In genomic region chr10:59689836-59690235, GRCm38 (mm10) we compare ENCODE assay signal across 24 mouse cellular contexts. TPM values are rescaled to one million over a fixed set of nuclear protein-coding genes. Genes with fewer than 3 reads are reported as not detected.
A peak's percentile ranks its signal among the peaks of the same experiment; 100 is the strongest.
DNase-seq lines count a peak whose midpoint lies in the region; ATAC-seq and TF ChIP-seq lines count a peak whose summit lies in the region.
"Had no signal": no experiment of that assay in that cellular context is flagged by ENCODE, and none has a peak within 500 bp of the region (broad histone marks: within the 10 kb centered on the region; RNA-seq: fewer than 3 reads in every experiment).

No protein-coding gene starts in this region.

- dilution Hi-C loops in CH12.LX (cut with MboI; ENCODE audit: extremely low pct_ligation_motif_present, extremely low pct_unique_long_range_greater_than_20kb, low sequenced_read_pairs): no loop called here

- H3K36me3 ChIP-seq in lung, embryonic 14.5 days (ENCODE audit: insufficient read depth): no peaks in the 10 kb centered on the region
- H3K36me3 ChIP-seq in CH12.LX (replicated peaks in 1 of 2; ENCODE audit: control insufficient read depth in 1 of 2, insufficient read depth in 1 of 2, low read length in 1 of 2) (no peaks in the 10 kb centered on the region), ES-Bruce4 (ENCODE audit: control insufficient read depth, insufficient read depth, low read length, poor library complexity, severe bottlenecking) (no peaks in the 10 kb centered on the region)
- H3K36me3 ChIP-seq: forebrain, embryonic 10.5 days; heart, embryonic 12.5 days; heart, embryonic 15.5 days; hindbrain, embryonic 10.5 days had no signal

- H3K27ac ChIP-seq in lung, embryonic 14.5 days (ENCODE audit: low read depth): no peak overlapping the region
- H3K27ac ChIP-seq in CH12.LX (ENCODE audit: insufficient read depth, low read depth) (no peak overlapping the region), ES-Bruce4 (ENCODE audit: insufficient read depth, low read length) (no peak overlapping the region)
- H3K27ac ChIP-seq: forebrain, embryonic 10.5 days; forebrain, embryonic 13.5 days; gastrocnemius, adult 2 months; heart, embryonic 15.5 days; hindbrain, embryonic 10.5 days; hindbrain, embryonic 14.5 days had no signal

- no peaks in the 10 kb centered on the region for H3K27me3 ChIP-seq in lung, embryonic 14.5 days (ENCODE audit: insufficient read depth, low read length)
- no peaks in the 10 kb centered on the region for H3K27me3 ChIP-seq in CH12.LX (replicated peaks)
- no peaks in the 10 kb centered on the region for H3K27me3 ChIP-seq in ES-Bruce4 (ENCODE audit: control insufficient read depth, insufficient read depth, low read length, poor library complexity, severe bottlenecking)
- H3K27me3 ChIP-seq: forebrain, embryonic 13.5 days; heart, embryonic 12.5 days; heart, embryonic 15.5 days had no signal

- no peak for TF ChIP-seq CTCF in lung, embryonic 14.5 days (IDR thresholded peaks at IDR 0.05; ENCODE audit: low read depth)
- TF ChIP-seq CTCF in CH12.LX (conservative IDR thresholded peaks at IDR 0.05 in 1 of 2, IDR thresholded peaks at IDR 0.05 in 1 of 2; ENCODE audit: low read depth in 2 of 2, low read length in 2 of 2) (no peak), ES-Bruce4 (IDR thresholded peaks at IDR 0.05; ENCODE audit: low read depth, low read length) (no peak)

- no peak for TF ChIP-seq RAD21 in CH12.LX (IDR thresholded peaks at IDR 0.05; ENCODE audit: low read depth, low read length)

- no peak for TF ChIP-seq POLR2A in CH12.LX (IDR thresholded peaks at IDR 0.05; ENCODE audit: low read depth, low read length)
- no peak for TF ChIP-seq POLR2A in ES-Bruce4 (IDR thresholded peaks at IDR 0.05; ENCODE audit: insufficient read depth, low read length)

- in situ Hi-C loops in CH12.LX (cut with MboI; ENCODE audit: low pct_ligation_motif_present, low pct_unique_long_range_greater_than_20kb, low sequenced_read_pairs): no loop called here

- DNase-seq in lung, embryonic 14.5 days: peak; percentile 15
- DNase-seq in lung, postnatal 4 days: no peak
- DNase-seq in CH12.LX (ENCODE audit: extremely low read depth) (no peak), ZHBTc4 (ENCODE audit: low read depth, low spot score) (peak; percentile 55), adipocyte (ENCODE audit: low spot score) (no peak)
- DNase-seq: adrenal gland, adult 2 months; adrenal gland, postnatal 14 days; cerebellum, adult 11 months; cerebellum, adult 8-10 months; forebrain, postnatal 0 days; gastrocnemius, adult 2 months; gastrocnemius, postnatal 14 days; heart, adult 18-20 months; heart, postnatal 10 days; heart, postnatal 36 days had no signal

- no peaks in the 10 kb centered on the region for H3K79me2 ChIP-seq in CH12.LX (replicated peaks; ENCODE audit: control insufficient read depth, extremely low read depth, insufficient read depth, poor library complexity, severe bottlenecking)

- no peak for ATAC-seq in lung, embryonic 14.5 days (ENCODE audit: insufficient read depth)
- ATAC-seq: CD4-positive, CD25-positive, alpha-beta regulatory T cell, adult 4 months; forebrain, embryonic 13.5 days; forebrain, postnatal 0 days; intestine, postnatal 0 days had no signal

- no peak overlapping the region for H3K4me2 ChIP-seq in lung, embryonic 14.5 days
- peak overlapping the region; percentile 67; the same call in 1 of the 2 replicates for H3K4me2 ChIP-seq in CH12.LX (ENCODE audit: insufficient read depth, low read depth, poor library complexity, severe bottlenecking)
- H3K4me2 ChIP-seq: forebrain, embryonic 13.5 days; heart, embryonic 12.5 days; heart, embryonic 15.5 days; hindbrain, embryonic 14.5 days had no signal

- H3K9ac ChIP-seq in lung, embryonic 14.5 days: no peak overlapping the region
- H3K9ac ChIP-seq in CH12.LX (ENCODE audit: insufficient read depth, low read depth) (no peak overlapping the region), ES-Bruce4 (ENCODE audit: low read depth, poor library complexity, severe bottlenecking) (no peak overlapping the region)
- H3K9ac ChIP-seq: forebrain, embryonic 13.5 days; forebrain, postnatal 0 days; heart, embryonic 12.5 days; heart, embryonic 15.5 days; hindbrain, embryonic 14.5 days had no signal

- H3K4me1 ChIP-seq in lung, embryonic 14.5 days (ENCODE audit: insufficient read depth): no peaks in the 10 kb centered on the region
- peaks cover 2 to 12% of the 10 kb centered on the region in 2 experiments; a peak in 3 of 4 replicates for H3K4me1 ChIP-seq in CH12.LX (ENCODE audit: control insufficient read depth in 1 of 2, insufficient read depth in 2 of 2)
- H3K4me1 ChIP-seq in ES-Bruce4 (ENCODE audit: control insufficient read depth, insufficient read depth, low read length): no peaks in the 10 kb centered on the region
- H3K4me1 ChIP-seq: forebrain, embryonic 13.5 days; heart, embryonic 12.5 days; heart, embryonic 15.5 days; hindbrain, embryonic 10.5 days had no signal

- H3K9me3 ChIP-seq in lung, embryonic 14.5 days (ENCODE audit: low read depth, low read length): no peaks in the 10 kb centered on the region
- no peaks in the 10 kb centered on the region for H3K9me3 ChIP-seq in CH12.LX (replicated peaks; ENCODE audit: low read length)
- no peaks in the 10 kb centered on the region for H3K9me3 ChIP-seq in ES-Bruce4 (replicated peaks; ENCODE audit: control insufficient read depth, insufficient read depth, low read length, poor library complexity, severe bottlenecking)
- H3K9me3 ChIP-seq: forebrain, embryonic 10.5 days; forebrain, embryonic 13.5 days; heart, embryonic 12.5 days; heart, embryonic 15.5 days; hindbrain, embryonic 10.5 days had no signal

- TF ChIP-seq EP300 in CH12.LX (IDR thresholded peaks at IDR 0.05; ENCODE audit: low read length): no peak
- no peak for TF ChIP-seq EP300 in ES-Bruce4 (IDR thresholded peaks at IDR 0.05; ENCODE audit: insufficient read depth, low read depth, low read length)

- 45% methylated on average over 6 of the region's 6 CpGs for WGBS in lung, embryonic 14.5 days

- no peak overlapping the region for H3K4me3 ChIP-seq in lung, embryonic 14.5 days (ENCODE audit: low read depth, low read length)
- H3K4me3 ChIP-seq in CH12.LX (replicated peaks in 1 of 3; ENCODE audit: low read depth in 2 of 3, low read length in 2 of 3, poor library complexity in 1 of 3) (peak overlapping the region in 1 of 3 experiments; percentile 21), ES-Bruce4 (ENCODE audit: low read depth, low read length) (0 out of 2 replicates have a peak overlapping the region, but pooled peaks have one; percentile 23)
- H3K4me3 ChIP-seq: forebrain, embryonic 10.5 days; forebrain, embryonic 13.5 days; gastrocnemius, adult 2 months; heart, embryonic 12.5 days; heart, embryonic 15.5 days; hindbrain, embryonic 10.5 days had no signal

TF ChIP-seq in CH12.LX, 34 proteins besides CTCF, POLR2A, EP300 and RAD21:
- TF ChIP-seq RCOR1 (conservative IDR thresholded peaks at IDR 0.05; ENCODE audit: low read depth, low read length) (no peak), MYC (IDR thresholded peaks at IDR 0.05; ENCODE audit: low read depth, low read length) (no peak), CHD1 (IDR thresholded peaks at IDR 0.05; ENCODE audit: low read depth, low read length) (no peak), JUND (conservative IDR thresholded peaks at IDR 0.05; ENCODE audit: low read depth, low read length) (no peak), USF2 (conservative IDR thresholded peaks at IDR 0.05; ENCODE audit: low read depth, low read length) (no peak)

RNA-seq across cellular contexts. Expression of gene Micu1, which starts 12.4 kb away (rescaled TPM):
- polyA plus RNA-seq in lung, embryonic 14.5 days (2014; fragmentation: Nextera tagmentation; extraction: Ambion mirVana): 81.0 and 83.9 TPM in 2 replicates
- total RNA-seq in CH12.LX (2012; rRNA removed) (20.4 and 29.3 TPM in 2 replicates), CH12.LX (2014; rRNA removed) (23.1 and 25.3 TPM in 2 replicates)
- polyA plus RNA-seq in CH12.LX (2012; ENCODE audit: insufficient read length, low read depth) (37.1 and 43.1 TPM in 2 replicates), ES-Bruce4 (2011; ENCODE audit: insufficient read depth, insufficient read length, low read depth, missing spikeins) (22.9 and 26.2 TPM in 2 replicates)

Comparison
In these comparisons a context has a peak if more than half of its experiments do, and no peak if none do; other contexts are left out.
1. DNase-seq: peak in lung, embryonic 14.5 days (single experiment) and ZHBTc4 (single experiment); none in lung, postnatal 4 days (0 of 2), CH12.LX (single experiment) and adipocyte (single experiment).